Mouse (Mus musculus) heart, embryonic 14.5 days (tissue): ENCODE data around the gene Frmpd3. TPM values are rescaled to one million over a fixed set of nuclear protein-coding genes. Genes with fewer than 3 reads are reported as not detected.

Experiments
- ATAC-seq: fragments of 200-750 bp; cut with Nextera tagmentation; 2 replicates; pipeline ENCODE4 v1.8.0; 2017; ENCODE audit warnings: low read depth, moderate TSS enrichment; ENCODE audit not compliant: insufficient number of reproducible peaks, insufficient read depth, low FRiP score
- H3K27ac ChIP-seq, 2 experiments: fragments of 200-500 bp in 1 of 2; fragments of 300-500 bp in 1 of 2; sonication (generic) in 1 of 2; replicated peaks in 1 of 2; 2 replicates each; pipeline ENCODE4 v1.5.1; 2012 to 2014; ENCODE audit warnings: low read depth in 2 of 2, low read length in 2 of 2, control low read depth in 1 of 2, mild to moderate bottlenecking in 1 of 2, mixed read lengths in 1 of 2; ENCODE audit not compliant: control insufficient read depth in 1 of 2, insufficient read depth in 1 of 2
- H3K27me3 ChIP-seq: fragments of 300-500 bp; sonication (generic); 2 replicates; pipeline ENCODE4 v1.6.1; 2014; ENCODE audit warnings: mild to moderate bottlenecking, low read length, control low read depth; ENCODE audit not compliant: control insufficient read depth, insufficient read depth
- H3K36me3 ChIP-seq: fragments of 300-500 bp; sonication (generic); 2 replicates; pipeline ENCODE4 v1.6.1; 2014; ENCODE audit warnings: mild to moderate bottlenecking, control low read depth, low read length, mixed read lengths; ENCODE audit not compliant: control insufficient read depth, insufficient read depth
- H3K4me1 ChIP-seq, 2 experiments: fragments of 200-500 bp in 1 of 2; fragments of 300-500 bp in 1 of 2; sonication (generic) in 1 of 2; 2 replicates each; pipeline ENCODE4 v1.6.1; 2012 to 2014; ENCODE audit warnings: low read length in 2 of 2, control low read depth in 1 of 2, mixed read lengths in 1 of 2; ENCODE audit not compliant: control insufficient read depth in 2 of 2, insufficient read depth in 2 of 2
- H3K4me2 ChIP-seq: fragments of 300-500 bp; sonication (generic); 2 replicates; pipeline ENCODE4 v1.6.1; 2014; ENCODE audit warnings: mild to moderate bottlenecking, low read length
- H3K4me3 ChIP-seq, 2 experiments: fragments of 200-500 bp in 1 of 2; fragments of 300-500 bp in 1 of 2; sonication (generic) in 1 of 2; 2 replicates each; pipeline ENCODE4 v1.5.1; 2012 to 2014; ENCODE audit warnings: low read length in 2 of 2, mild to moderate bottlenecking in 2 of 2, control low read depth in 1 of 2, low read depth in 1 of 2, moderate library complexity in 1 of 2; ENCODE audit not compliant: control insufficient read depth in 1 of 2, insufficient read depth in 1 of 2
- H3K9ac ChIP-seq: fragments of 300-500 bp; sonication (generic); 2 replicates; pipeline ENCODE4 v1.6.1; 2014; ENCODE audit warnings: mild to moderate bottlenecking, low read length
- H3K9me3 ChIP-seq: fragments of 300-500 bp; sonication (generic); 2 replicates; pipeline ENCODE4 v1.6.1; 2016; ENCODE audit warnings: low read length, control low read depth; ENCODE audit not compliant: control insufficient read depth
- WGBS: fragments of 180-500 bp; shearing (Covaris S2); extraction: QIAGEN DNeasy Blood & Tissue Kit; methylation state at CpG from one replicate; pipeline ENCODE4 v1.1.7; 2014; 5-methylcytosine and 5-hydroxymethylcytosine counted together
- polyA plus RNA-seq: library from polyadenylated mRNA; unstranded; fragments of >200 nt; fragmentation: Nextera tagmentation; extraction: Ambion mirVana; gene quantifications from 2 replicates; pipeline ENCODE4 v1.2.1, GENCODE M21; 2014

Gene Frmpd3
- polyA plus RNA-seq, 1 experiment from 2014 or later, result 0.07 TPM

DNA sequence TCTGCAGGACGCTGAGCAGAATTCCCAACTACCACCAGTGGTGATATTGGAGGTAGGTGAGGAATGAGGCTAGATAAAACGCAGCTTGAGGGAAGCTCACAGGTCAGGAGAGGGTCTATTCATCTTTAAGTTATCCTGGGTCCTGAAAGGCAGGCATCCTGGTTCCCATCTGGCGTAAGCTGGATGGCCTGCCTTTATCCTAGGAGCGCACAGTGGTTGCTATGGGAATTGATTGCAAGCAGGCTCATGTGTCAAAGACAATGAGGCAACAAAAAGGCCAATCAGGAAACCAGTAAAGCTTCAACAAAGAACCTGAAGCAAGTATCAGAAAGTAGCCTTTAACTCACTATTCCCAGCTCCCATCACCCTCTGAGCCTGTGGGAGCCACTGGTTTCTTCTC is 33.6 kb downstream of the Frmpd3 start:
- no peak overlapping the region for H3K4me2 ChIP-seq
- no peaks in the 10 kb centered on the region for H3K4me1 ChIP-seq
- no peak overlapping the region for H3K4me3 ChIP-seq
- no peaks in the 10 kb centered on the region; the same call in 1 of the 2 replicates for H3K27me3 ChIP-seq
- no peaks in the 10 kb centered on the region for H3K9me3 ChIP-seq
- no peak overlapping the region for H3K9ac ChIP-seq
- WGBS, result 31% methylated on average over 4 of the region's 4 CpGs
- ATAC-seq, result no peak
- no peaks in the 10 kb centered on the region for H3K36me3 ChIP-seq
- no peak overlapping the region for H3K27ac ChIP-seq

DNA sequence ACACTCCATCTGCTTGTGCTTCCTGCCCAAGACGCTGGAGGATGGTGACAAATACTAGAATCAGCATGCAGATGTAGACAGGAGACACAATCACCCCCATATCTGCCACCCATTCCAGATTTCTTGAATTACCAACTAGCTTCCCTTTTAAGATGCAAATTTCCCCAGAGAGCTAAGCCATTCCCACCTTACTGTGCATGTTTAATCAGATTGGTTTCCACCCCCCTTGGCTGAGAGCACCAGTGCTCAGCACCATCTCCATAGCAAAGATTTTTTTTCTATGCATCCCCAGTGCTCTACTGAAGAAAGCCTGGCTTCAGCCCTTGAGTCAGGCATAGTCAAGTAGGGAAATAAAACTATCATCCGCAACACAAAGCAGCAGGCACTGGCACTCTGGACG is 57.9 kb downstream of the Frmpd3 start:
- peaks cover 8% of the 10 kb centered on the region; the same call in 1 of the 2 replicates for H3K27me3 ChIP-seq
- no peak overlapping the region for H3K4me3 ChIP-seq
- H3K36me3 ChIP-seq, result no peaks in the 10 kb centered on the region
- no peak overlapping the region for H3K27ac ChIP-seq
- 44% methylated on average over 3 of the region's 3 CpGs for WGBS
- no peaks in the 10 kb centered on the region for H3K9me3 ChIP-seq
- no peak for ATAC-seq
- no peaks in the 10 kb centered on the region for H3K4me1 ChIP-seq
- H3K9ac ChIP-seq, result no peak overlapping the region
- no peak overlapping the region for H3K4me2 ChIP-seq

DNA sequence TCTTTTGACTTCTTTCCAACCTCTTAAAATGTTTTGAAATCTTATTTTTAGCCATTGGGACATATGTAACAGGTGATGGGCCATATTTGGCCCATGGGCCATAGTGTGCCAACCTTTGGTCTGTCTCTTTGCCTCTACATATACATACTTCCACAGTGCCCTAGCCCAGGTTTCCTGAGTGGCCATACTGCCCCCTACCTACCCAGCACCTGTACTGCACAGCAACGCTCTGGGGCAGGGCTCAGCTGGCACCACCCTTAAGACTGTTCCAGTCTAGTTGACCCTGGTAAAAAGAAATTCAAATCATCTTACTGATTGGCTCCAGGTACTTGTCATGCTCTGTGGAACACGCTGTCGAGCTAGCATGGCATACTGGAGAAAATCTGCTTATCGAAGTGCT is 60.8 kb downstream of the Frmpd3 start:
- no peak for ATAC-seq
- Histone ChIP-seq H3K4me1 (no peaks in the 10 kb centered on the region; a peak in 1 of 4 replicates), H3K36me3 (no peaks in the 10 kb centered on the region), H3K4me3 (no peak overlapping the region), H3K9me3 (no peaks in the 10 kb centered on the region), H3K27me3 (peaks cover 8% of the 10 kb centered on the region; the same call in 1 of the 2 replicates), H3K9ac (no peak overlapping the region), H3K27ac (no peak overlapping the region), H3K4me2 (no peak overlapping the region)
- 37% methylated on average over 4 of the region's 4 CpGs for WGBS

DNA sequence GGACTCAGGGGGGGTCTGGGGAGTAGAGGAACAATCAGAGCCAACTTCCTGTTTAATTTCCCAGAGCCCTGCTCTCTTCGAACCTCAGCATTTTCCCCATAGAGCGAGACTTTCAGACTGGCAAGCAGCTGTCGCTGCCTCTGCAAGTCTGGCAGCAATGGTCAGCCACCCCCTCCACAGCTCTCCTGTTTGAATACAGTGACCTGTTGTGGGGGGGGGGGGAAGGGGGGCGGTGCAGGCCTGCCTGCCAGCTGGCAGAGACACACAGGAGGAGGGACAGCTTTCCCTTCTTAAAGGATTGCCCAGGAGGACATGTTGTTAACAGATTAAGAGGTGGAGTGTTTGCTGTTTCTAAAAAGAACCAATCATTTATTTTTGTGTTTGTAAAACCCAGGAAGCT is 64.0 kb downstream of the Frmpd3 start:
- 57% methylated on average over 3 of the region's 4 CpGs for WGBS
- H3K4me3 ChIP-seq, result no peak overlapping the region
- ATAC-seq, result no peak

DNA sequence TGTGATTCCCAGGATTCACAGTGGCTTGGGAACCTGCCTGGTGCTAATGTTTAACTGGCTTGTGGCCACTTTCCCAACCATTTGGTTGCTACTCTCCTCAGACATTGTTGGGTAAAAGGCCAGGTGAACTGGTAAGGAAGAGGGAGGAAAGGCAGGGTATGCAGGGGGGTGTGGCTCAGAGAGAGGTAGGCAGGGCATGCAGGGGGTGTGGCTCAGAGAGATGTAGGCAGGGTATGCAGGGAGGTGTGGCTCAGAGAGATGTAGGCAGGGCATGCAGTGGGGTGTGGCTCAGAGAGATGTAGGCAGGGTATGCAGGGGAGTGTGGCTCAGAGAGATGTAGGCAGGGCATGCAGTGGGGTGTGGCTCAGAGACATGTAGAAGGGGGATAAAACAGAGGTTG is 64.4 kb downstream of the Frmpd3 start:
- H3K4me3 ChIP-seq, result no peak overlapping the region
- H3K36me3 ChIP-seq, result no peaks in the 10 kb centered on the region
- no peaks in the 10 kb centered on the region for H3K9me3 ChIP-seq
- no peak for ATAC-seq
- H3K4me1 ChIP-seq, result no peaks in the 10 kb centered on the region; a peak in 1 of 4 replicates
- H3K9ac ChIP-seq, result no peak overlapping the region
- H3K27ac ChIP-seq, result no peak overlapping the region
- no peak overlapping the region for H3K4me2 ChIP-seq
- H3K27me3 ChIP-seq, result no peaks in the 10 kb centered on the region

More for the DNA sequence above, 64.0 kb downstream of the Frmpd3 start:
- H3K27me3 ChIP-seq, result no peaks in the 10 kb centered on the region
- no peaks in the 10 kb centered on the region for H3K36me3 ChIP-seq
- no peaks in the 10 kb centered on the region; a peak in 1 of 4 replicates for H3K4me1 ChIP-seq
- no peak overlapping the region for H3K4me2 ChIP-seq
- no peaks in the 10 kb centered on the region for H3K9me3 ChIP-seq
- H3K9ac ChIP-seq, result no peak overlapping the region
- no peak overlapping the region for H3K27ac ChIP-seq

DNA sequence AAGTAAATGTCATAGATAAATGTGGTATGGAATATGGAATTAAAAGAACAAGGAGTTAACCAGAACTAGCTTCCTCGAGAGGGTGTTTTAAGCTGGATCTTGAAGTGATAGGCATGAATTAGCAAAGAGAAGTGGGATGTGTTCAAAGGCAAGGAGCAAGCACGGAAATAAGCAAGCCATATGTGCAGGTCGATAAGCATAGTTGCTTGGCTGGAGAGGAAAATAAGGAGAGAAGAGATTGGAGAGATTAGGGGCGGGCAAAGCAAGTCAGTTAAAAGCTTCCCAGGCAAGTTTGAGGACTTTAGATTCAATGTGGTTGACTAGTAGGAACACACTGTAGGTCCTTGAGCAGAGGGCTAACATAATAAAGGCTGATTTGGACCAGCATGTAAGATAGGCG is 65.5 kb downstream of the Frmpd3 start:
- no peak overlapping the region for H3K9ac ChIP-seq
- H3K36me3 ChIP-seq, result no peaks in the 10 kb centered on the region
- no peak overlapping the region for H3K4me2 ChIP-seq
- no peaks in the 10 kb centered on the region for H3K9me3 ChIP-seq
- 70% methylated on average over 5 of the region's 5 CpGs for WGBS
- H3K4me1 ChIP-seq, result no peaks in the 10 kb centered on the region; a peak in 1 of 4 replicates
- no peak overlapping the region for H3K27ac ChIP-seq
- no peaks in the 10 kb centered on the region for H3K27me3 ChIP-seq
- no peak for ATAC-seq
- no peak overlapping the region for H3K4me3 ChIP-seq

DNA sequence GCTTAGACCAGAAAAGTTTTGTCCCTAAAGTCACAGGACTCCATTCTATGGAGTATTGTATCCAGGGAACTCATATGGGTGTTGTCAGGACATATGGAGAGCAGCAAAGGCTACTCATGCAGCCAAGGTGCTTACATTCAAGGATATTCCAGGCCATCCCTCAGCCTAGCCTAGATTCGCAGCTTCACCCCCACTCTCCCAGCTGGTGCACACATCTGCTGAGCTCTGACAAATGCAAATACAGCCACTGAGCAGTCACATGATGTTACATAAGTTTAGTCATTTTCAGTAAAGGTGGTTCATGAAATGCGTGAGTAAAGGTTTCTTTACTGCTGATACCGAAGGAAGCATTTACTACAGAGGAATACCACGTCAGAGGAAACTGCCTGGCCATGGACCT is 76.4 kb downstream of the Frmpd3 start:
- Histone ChIP-seq H3K4me2 (no peak overlapping the region), H3K27me3 (no peaks in the 10 kb centered on the region; the same call in 1 of the 2 replicates), H3K36me3 (no peaks in the 10 kb centered on the region), H3K9me3 (no peaks in the 10 kb centered on the region), H3K9ac (no peak overlapping the region), H3K4me1 (no peaks in the 10 kb centered on the region), H3K4me3 (no peak overlapping the region), H3K27ac (no peak overlapping the region)
- ATAC-seq, result no peak
- WGBS, result 79% methylated on average over 4 of the region's 4 CpGs

DNA sequence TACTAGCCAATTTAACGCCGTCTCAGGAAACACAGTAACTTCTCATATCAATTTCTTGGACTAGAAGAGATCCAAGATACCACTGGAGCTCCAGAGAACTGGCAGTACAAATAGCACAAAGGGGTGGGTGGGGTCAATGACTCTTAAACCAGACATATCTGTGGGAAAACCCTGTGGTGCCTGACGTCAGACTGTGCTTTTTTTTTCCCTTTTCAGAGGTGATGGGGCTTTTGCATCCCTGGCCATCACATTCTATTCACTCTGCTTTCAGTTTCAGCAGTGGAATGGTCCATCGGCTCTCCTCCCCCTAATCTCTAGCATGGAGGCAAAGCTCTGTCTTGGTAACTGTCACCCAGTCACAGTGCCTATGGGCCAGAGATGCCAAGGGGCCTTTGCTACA is 85.1 kb downstream of the Frmpd3 start:
- no peak overlapping the region for H3K4me2 ChIP-seq
- H3K4me3 ChIP-seq, result no peak overlapping the region
- no peaks in the 10 kb centered on the region for H3K27me3 ChIP-seq
- H3K27ac ChIP-seq, result no peak overlapping the region
- no peaks in the 10 kb centered on the region for H3K9me3 ChIP-seq
- no peaks in the 10 kb centered on the region for H3K36me3 ChIP-seq
- H3K4me1 ChIP-seq, result no peaks in the 10 kb centered on the region; a peak in 1 of 4 replicates
- no peak overlapping the region for H3K9ac ChIP-seq
- ATAC-seq, result no peak
- WGBS, result 50% methylated on average over 4 of the region's 4 CpGs
